Mouse (Mus musculus): ENCODE data around the gene Kcnj11.

- TF ChIP-seq CTCF (IDR thresholded peaks at IDR 0.05; ENCODE audit: borderline replicate concordance, extremely low read depth, insufficient read depth, insufficient read length), result no peak
- TF ChIP-seq POLR2A (IDR thresholded peaks at IDR 0.05; ENCODE audit: borderline replicate concordance, extremely low read depth, insufficient read depth, insufficient read length, poor library complexity, severe bottlenecking), result no peak
Measured at GRCm38 (mm10) chr7:46099682-46100081, 882 bp downstream of the Kcnj11 start.

Measured in brain, embryonic 14.5 days (tissue).